Mouse (Mus musculus) embryonic facial prominence, embryonic 14.5 days (tissue): Measurements from ENCODE around the gene Reln. TPM values are rescaled to one million over a fixed set of nuclear protein-coding genes. Genes with fewer than 3 reads are reported as not detected.

Source experiments
- ATAC-seq: fragments of 200-750 bp; cut with Nextera tagmentation; 2 replicates; pipeline ENCODE4 v1.8.0; 2017; ENCODE audit warnings: low read depth, moderate number of reproducible peaks, moderate TSS enrichment
- DNase-seq: peaks from one replicate; pipeline ENCODE4 v3.0.0-alpha.2; 2015; ENCODE audit warnings: low spot score
- H3K27ac ChIP-seq: fragments of 300-500 bp; sonication (generic); replicated peaks from 2 replicates; pipeline ENCODE4 v1.5.1; 2014; ENCODE audit warnings: low read depth, mild to moderate bottlenecking, low read length, moderate library complexity
- H3K27me3 ChIP-seq: fragments of 300-500 bp; sonication (generic); replicated peaks from 2 replicates; pipeline ENCODE4 v1.6.1; 2014; ENCODE audit warnings: low read length; ENCODE audit not compliant: control insufficient read depth, insufficient read depth
- H3K36me3 ChIP-seq: fragments of 300-500 bp; sonication (generic); 2 replicates; pipeline ENCODE4 v1.6.1; 2014; ENCODE audit warnings: low read length, mixed read lengths; ENCODE audit not compliant: control insufficient read depth, insufficient read depth
- H3K4me1 ChIP-seq: fragments of 300-500 bp; sonication (generic); 2 replicates; pipeline ENCODE4 v1.6.1; 2014; ENCODE audit warnings: antibody characterized with exemption, low read length; ENCODE audit not compliant: control insufficient read depth, insufficient read depth
- H3K4me2 ChIP-seq: fragments of 300-500 bp; sonication (generic); 2 replicates; pipeline ENCODE4 v1.6.1; 2014; ENCODE audit warnings: low read depth, mild to moderate bottlenecking, low read length, moderate library complexity, mixed read lengths
- H3K4me3 ChIP-seq: fragments of 300-500 bp; sonication (generic); 2 replicates; pipeline ENCODE4 v1.5.1; 2014; ENCODE audit warnings: low read depth, mild to moderate bottlenecking, low read length
- H3K9ac ChIP-seq: fragments of 300-500 bp; sonication (generic); 2 replicates; pipeline ENCODE4 v1.6.1; 2014; ENCODE audit warnings: low read depth, mild to moderate bottlenecking, low read length, moderate library complexity, mixed read lengths
- H3K9me3 ChIP-seq: fragments of 300-500 bp; sonication (generic); 2 replicates; pipeline ENCODE4 v1.6.1; 2016; ENCODE audit warnings: low read length; ENCODE audit not compliant: control insufficient read depth
- WGBS: fragments of 180-500 bp; shearing (Covaris S2); extraction: QIAGEN DNeasy Blood & Tissue Kit; methylation state at CpG from one replicate; pipeline ENCODE4 v1.1.7; 2014; 5-methylcytosine and 5-hydroxymethylcytosine counted together
- polyA plus RNA-seq: library from polyadenylated mRNA; unstranded; fragments of >200 nt; fragmentation: Nextera tagmentation; extraction: Ambion mirVana; gene quantifications from 2 replicates; pipeline ENCODE4 v1.2.1, GENCODE M21; 2014

Reln gene
- polyA plus RNA-seq, 1 experiment from 2014 or later: 7.6 TPM

- no peak for DNase-seq
- ATAC-seq: no peak
- Histone ChIP-seq H3K4me2 (no peak overlapping the region), H3K36me3 (no peaks in the 10 kb centered on the region), H3K9ac (no peak overlapping the region), H3K27me3 (no peaks in the 10 kb centered on the region), H3K9me3 (no peaks in the 10 kb centered on the region), H3K4me3 (no peak overlapping the region), H3K27ac (no peak overlapping the region), H3K4me1 (no peaks in the 10 kb centered on the region)
- WGBS: 53% methylated on average over 6 of the region's 6 CpGs
Measured at GRCm38 (mm10) chr5:21900891-21901290, 443.6 kb downstream of the Reln start.

GRCm38 (mm10) chr5:21898875-21899274, 445.6 kb downstream of the Reln start:
- H3K27ac ChIP-seq: no peak overlapping the region
- no peaks in the 10 kb centered on the region for H3K9me3 ChIP-seq
- H3K9ac ChIP-seq: no peak overlapping the region
- 78% methylated on average over 6 of the region's 6 CpGs for WGBS
- no peak overlapping the region for H3K4me2 ChIP-seq
- no peaks in the 10 kb centered on the region for H3K36me3 ChIP-seq
- ATAC-seq: no peak
- H3K4me1 ChIP-seq: no peaks in the 10 kb centered on the region
- H3K4me3 ChIP-seq: no peak overlapping the region
- DNase-seq: no peak
- no peaks in the 10 kb centered on the region for H3K27me3 ChIP-seq

GRCm38 (mm10) chr5:21896586-21896985, 447.9 kb downstream of the Reln start:
- H3K4me3 ChIP-seq: no peak overlapping the region
- 75% methylated on average over 14 of the region's 14 CpGs for WGBS
- DNase-seq (no peak), ATAC-seq (no peak)
- H3K9ac ChIP-seq: no peak overlapping the region
- H3K36me3 ChIP-seq: no peaks in the 10 kb centered on the region
- H3K9me3 ChIP-seq: no peaks in the 10 kb centered on the region
- H3K4me2 ChIP-seq: no peak overlapping the region
- H3K4me1 ChIP-seq: no peaks in the 10 kb centered on the region
- no peak overlapping the region for H3K27ac ChIP-seq
- no peaks in the 10 kb centered on the region for H3K27me3 ChIP-seq

- Histone ChIP-seq H3K27ac (no peak overlapping the region), H3K27me3 (no peaks in the 10 kb centered on the region), H3K4me3 (no peak overlapping the region), H3K9ac (no peak overlapping the region), H3K9me3 (no peaks in the 10 kb centered on the region), H3K36me3 (no peaks in the 10 kb centered on the region), H3K4me2 (no peak overlapping the region), H3K4me1 (no peaks in the 10 kb centered on the region)
- DNase-seq (no peak), ATAC-seq (no peak)
- WGBS: 84% methylated on average over 3 of the region's 3 CpGs
Measured at GRCm38 (mm10) chr5:21894168-21894567, 450.3 kb downstream of the Reln start.

- H3K27ac ChIP-seq: no peak overlapping the region
- H3K4me1 ChIP-seq: peaks cover 4% of the 10 kb centered on the region; the same call in 1 of the 2 replicates
- ATAC-seq (no peak), DNase-seq (no peak)
- H3K9me3 ChIP-seq: no peaks in the 10 kb centered on the region
- H3K4me2 ChIP-seq: no peak overlapping the region
- 0 out of 2 replicates have a peak, but pooled peaks cover 4% of the 10 kb centered on the region for H3K27me3 ChIP-seq
- H3K9ac ChIP-seq: no peak overlapping the region
- WGBS: 64% methylated on average over 8 of the region's 8 CpGs
- no peaks in the 10 kb centered on the region for H3K36me3 ChIP-seq
- H3K4me3 ChIP-seq: no peak overlapping the region
Measured at GRCm38 (mm10) chr5:21866750-21867149, 477.8 kb downstream of the Reln start.

GRCm38 (mm10) chr5:21866311-21866712, 478.2 kb downstream of the Reln start:
- 6% methylated on average over 6 of the region's 6 CpGs for WGBS
- ATAC-seq: peak; percentile 90

GRCm38 (mm10) chr5:21865346-21866107, 479.0 kb downstream of the Reln start, which contains the start of gene Slc26a5:
TSS of gene Slc26a5 (minus strand) at chr5:21865604.
- WGBS: 2% methylated on average over 29 of the region's 29 CpGs
- H3K27ac ChIP-seq: no peak within 1 kb of the TSS
- peak; percentile 82 for ATAC-seq

More at GRCm38 (mm10) chr5:21866311-21866712, 478.2 kb downstream of the Reln start:
- no peak overlapping the region for H3K9ac ChIP-seq
- no peaks in the 10 kb centered on the region for H3K36me3 ChIP-seq
- H3K4me2 ChIP-seq: peak overlapping the region; percentile 55
- H3K27ac ChIP-seq: no peak overlapping the region
- H3K4me3 ChIP-seq: no peak overlapping the region
- H3K27me3 ChIP-seq: 0 out of 2 replicates have a peak, but pooled peaks cover 4% of the 10 kb centered on the region
- DNase-seq: peak; percentile 52
- H3K4me1 ChIP-seq: peaks cover 4% of the 10 kb centered on the region; the same call in 1 of the 2 replicates
- H3K9me3 ChIP-seq: no peaks in the 10 kb centered on the region

GRCm38 (mm10) chr5:21858653-21859052, 485.8 kb downstream of the Reln start:
- Histone ChIP-seq H3K9me3 (no peaks in the 10 kb centered on the region), H3K4me2 (no peak overlapping the region), H3K9ac (no peak overlapping the region), H3K27me3 (no peaks in the 10 kb centered on the region), H3K4me1 (no peaks in the 10 kb centered on the region), H3K36me3 (no peaks in the 10 kb centered on the region), H3K4me3 (no peak overlapping the region), H3K27ac (no peak overlapping the region)
- DNase-seq: no peak
- ATAC-seq: no peak
- WGBS: 86% methylated on average over 7 of the region's 7 CpGs

More at GRCm38 (mm10) chr5:21865346-21866107, 479.0 kb downstream of the Reln start, which contains the start of gene Slc26a5:
- H3K9ac ChIP-seq: peak within 1 kb of the TSS; percentile 14; the same call in 1 of the 2 replicates
- DNase-seq: peak; percentile 24
- H3K4me3 ChIP-seq: peak within 1 kb of the TSS; percentile 25
- H3K4me1 ChIP-seq: peaks cover 4% of the 10 kb centered on the region; the same call in 1 of the 2 replicates
- H3K4me2 ChIP-seq: peak within 1 kb of the TSS; percentile 55
- H3K36me3 ChIP-seq: no peaks in the 10 kb centered on the region
- H3K9me3 ChIP-seq: no peaks in the 10 kb centered on the region
- 0 out of 2 replicates have a peak, but pooled peaks cover 4% of the 10 kb centered on the region for H3K27me3 ChIP-seq
